Mouse (Mus musculus) heart, embryonic 10.5 days (tissue): ENCODE measurements around the gene Olfml1. TPM values are rescaled to one million over a fixed set of nuclear protein-coding genes. Genes with fewer than 3 reads are reported as not detected.

Experiments used
- DNase-seq: peaks from one replicate; pipeline ENCODE4 v3.0.0-alpha.2; 2017; ENCODE audit warnings: low spot score
- H3K27ac ChIP-seq: fragments of 300-500 bp; sonication (generic); 2 replicates; pipeline ENCODE4 v1.5.1; 2016; ENCODE audit warnings: mild to moderate bottlenecking
- H3K27me3 ChIP-seq: fragments of 300-500 bp; sonication (generic); 2 replicates; pipeline ENCODE4 v1.6.1; 2016; ENCODE audit warnings: mild to moderate bottlenecking; ENCODE audit not compliant: poor library complexity, insufficient read depth, severe bottlenecking
- H3K36me3 ChIP-seq: fragments of 300-500 bp; sonication (generic); 2 replicates; pipeline ENCODE4 v1.6.1; 2016; ENCODE audit warnings: mild to moderate bottlenecking, moderate library complexity
- H3K4me1 ChIP-seq: fragments of 300-500 bp; sonication (generic); 2 replicates; pipeline ENCODE4 v1.6.1; 2016; ENCODE audit warnings: mild to moderate bottlenecking
- H3K4me3 ChIP-seq: fragments of 300-500 bp; sonication (generic); 2 replicates; pipeline ENCODE4 v1.5.1; 2016; ENCODE audit warnings: mild to moderate bottlenecking, moderate library complexity
- H3K9me3 ChIP-seq: fragments of 300-500 bp; sonication (generic); 2 replicates; pipeline ENCODE4 v1.6.1; 2016; ENCODE audit warnings: mild to moderate bottlenecking, moderate library complexity
- WGBS: fragments of 180-500 bp; shearing (Covaris S2); methylation state at CpG from one replicate; pipeline ENCODE4 v1.1.7; 2016; 5-methylcytosine and 5-hydroxymethylcytosine counted together
- polyA plus RNA-seq: library from polyadenylated mRNA; unstranded; fragments of >200 nt; fragmentation: Nextera tagmentation; extraction: Ambion mirVana; gene quantifications from 2 replicates; pipeline ENCODE4 v1.2.1, GENCODE M21; 2016

Olfml1 gene
- polyA plus RNA-seq, 1 experiment from 2014 or later: 8.0 TPM

GRCm38 (mm10) chr7:107628383-107628782 lies 61.1 kb downstream of the Olfml1 start:
- DNase-seq: no peak
- Histone ChIP-seq H3K36me3 (no peaks in the 10 kb centered on the region), H3K27me3 (no peaks in the 10 kb centered on the region)

GRCm38 (mm10) chr7:107633201-107633600 lies 66.0 kb downstream of the Olfml1 start:
- Histone ChIP-seq H3K9me3 (no peaks in the 10 kb centered on the region), H3K27me3 (no peaks in the 10 kb centered on the region), H3K36me3 (no peaks in the 10 kb centered on the region), H3K4me1 (no peaks in the 10 kb centered on the region), H3K4me3 (no peak overlapping the region), H3K27ac (no peak overlapping the region)
- no peak for DNase-seq
- 84% methylated on average over 4 of the region's 4 CpGs for WGBS

More at GRCm38 (mm10) chr7:107628383-107628782, 61.1 kb downstream of the Olfml1 start:
- Histone ChIP-seq H3K4me3 (no peak overlapping the region), H3K9me3 (no peaks in the 10 kb centered on the region), H3K4me1 (peaks cover 7% of the 10 kb centered on the region; the same call in 1 of the 2 replicates), H3K27ac (no peak overlapping the region)

GRCm38 (mm10) chr7:107637398-107637797 lies 70.2 kb downstream of the Olfml1 start:
- WGBS: 80% methylated on average over 7 of the region's 7 CpGs
- Histone ChIP-seq H3K4me1 (no peaks in the 10 kb centered on the region), H3K4me3 (no peak overlapping the region), H3K27ac (no peak overlapping the region), H3K9me3 (no peaks in the 10 kb centered on the region), H3K36me3 (no peaks in the 10 kb centered on the region), H3K27me3 (no peaks in the 10 kb centered on the region)
- no peak for DNase-seq

GRCm38 (mm10) chr7:107638026-107638425 lies 70.8 kb downstream of the Olfml1 start:
- Histone ChIP-seq H3K9me3 (no peaks in the 10 kb centered on the region), H3K4me3 (no peak overlapping the region), H3K27ac (no peak overlapping the region), H3K36me3 (no peaks in the 10 kb centered on the region), H3K27me3 (no peaks in the 10 kb centered on the region), H3K4me1 (no peaks in the 10 kb centered on the region)
- no peak for DNase-seq
- WGBS: 77% methylated on average over 5 of the region's 5 CpGs

Other genes starting within 250 kb of the Olfml1 start
- 0.63 and 0.72 TPM in 2 replicates for gene Syt9, start 196.7 kb upstream of the Olfml1 start, polyA plus RNA-seq
- 8.0 and 13.3 TPM in 2 replicates for gene Ppfibp2, start 27.8 kb downstream of the Olfml1 start, polyA plus RNA-seq
- 0.15 TPM in 1 of 2 replicates, not detected in the other for gene 5330417H12Rik, start 57.7 kb downstream of the Olfml1 start, polyA plus RNA-seq
- gene Cyb5r2, start 190.6 kb downstream of the Olfml1 start, polyA plus RNA-seq: 1.2 and 1.3 TPM in 2 replicates
- gene Ovch2, start 233.8 kb downstream of the Olfml1 start, polyA plus RNA-seq: not detected in 2 replicates
- not detected in 2 replicates for gene Olfr467, start 244.8 kb downstream of the Olfml1 start, polyA plus RNA-seq